Mouse (Mus musculus) stomach, embryonic 14.5 days (tissue): ENCODE data around the gene Tnfrsf8. TPM values are rescaled to one million over a fixed set of nuclear protein-coding genes. Genes with fewer than 3 reads are reported as not detected.

Source experiments
- ATAC-seq: fragments of 200-750 bp; cut with Nextera tagmentation; 2 replicates; pipeline ENCODE4 v1.8.0; 2017; ENCODE audit warnings: low read depth, moderate TSS enrichment; ENCODE audit not compliant: insufficient number of reproducible peaks, insufficient read depth, low FRiP score
- H3K27ac ChIP-seq: fragments of 300-500 bp; sonication (generic); 2 replicates; pipeline ENCODE4 v1.5.1; 2014; ENCODE audit warnings: mild to moderate bottlenecking, low read length, moderate library complexity, mixed read lengths
- H3K27me3 ChIP-seq: fragments of 300-500 bp; sonication (generic); 2 replicates; pipeline ENCODE4 v1.6.1; 2014; ENCODE audit warnings: low read length, control low read depth, mixed read lengths; ENCODE audit not compliant: control insufficient read depth, insufficient read depth
- H3K36me3 ChIP-seq: fragments of 300-500 bp; sonication (generic); 2 replicates; pipeline ENCODE4 v1.6.1; 2014; ENCODE audit warnings: mild to moderate bottlenecking, control low read depth, low read length, moderate library complexity, mixed read lengths; ENCODE audit not compliant: control insufficient read depth, insufficient read depth
- H3K4me1 ChIP-seq: fragments of 300-500 bp; sonication (generic); 2 replicates; pipeline ENCODE4 v1.6.1; 2014; ENCODE audit warnings: low read length, control low read depth, mixed read lengths; ENCODE audit not compliant: control insufficient read depth, insufficient read depth
- H3K4me2 ChIP-seq: fragments of 300-500 bp; sonication (generic); replicated peaks from 2 replicates; pipeline ENCODE4 v1.6.1; 2014; ENCODE audit warnings: low read depth, low read length, control low read depth
- H3K4me3 ChIP-seq: fragments of 300-500 bp; sonication (generic); 2 replicates; pipeline ENCODE4 v1.5.1; 2014; ENCODE audit warnings: low read depth, low read length, control low read depth
- H3K9ac ChIP-seq: fragments of 300-500 bp; sonication (generic); replicated peaks from 2 replicates; pipeline ENCODE4 v1.6.1; 2014; ENCODE audit warnings: low read depth, mild to moderate bottlenecking, control low read depth, low read length, moderate library complexity, mixed read lengths
- H3K9me3 ChIP-seq: fragments of 300-500 bp; sonication (generic); 2 replicates; pipeline ENCODE4 v1.6.1; 2016; ENCODE audit warnings: low read depth, low read length, control low read depth; ENCODE audit not compliant: control insufficient read depth
- WGBS: fragments of 180-500 bp; shearing (Covaris S2); extraction: QIAGEN DNeasy Blood & Tissue Kit; methylation state at CpG from one replicate; pipeline ENCODE4 v1.1.7; 2014; 5-methylcytosine and 5-hydroxymethylcytosine counted together
- polyA plus RNA-seq: library from polyadenylated mRNA; unstranded; fragments of >200 nt; fragmentation: Nextera tagmentation; extraction: Ambion mirVana; gene quantifications from 2 replicates; pipeline ENCODE4 v1.2.1, GENCODE M21; 2014

Tnfrsf8 gene
- polyA plus RNA-seq, 1 experiment from 2014 or later = 0.20 TPM

- Histone ChIP-seq H3K4me2 (no peak overlapping the region), H3K27me3 (no peaks in the 10 kb centered on the region), H3K27ac (no peak overlapping the region), H3K9me3 (no peaks in the 10 kb centered on the region), H3K36me3 (no peaks in the 10 kb centered on the region), H3K4me3 (no peak overlapping the region), H3K4me1 (no peaks in the 10 kb centered on the region), H3K9ac (no peak overlapping the region)
- ATAC-seq = no peak
- 88% methylated on average over 8 of the region's 8 CpGs for WGBS
Measured at GRCm38 (mm10) chr4:145252611-145253010, 62.4 kb downstream of the Tnfrsf8 start.

GRCm38 (mm10) chr4:145251546-145251945 lies 63.4 kb downstream of the Tnfrsf8 start:
- Histone ChIP-seq H3K27me3 (peaks cover 6% of the 10 kb centered on the region; the same call in 1 of the 2 replicates), H3K27ac (no peak overlapping the region), H3K36me3 (no peaks in the 10 kb centered on the region), H3K4me2 (no peak overlapping the region), H3K9me3 (no peaks in the 10 kb centered on the region), H3K4me1 (no peaks in the 10 kb centered on the region), H3K4me3 (no peak overlapping the region), H3K9ac (no peak overlapping the region)
- 93% methylated on average over 4 of the region's 4 CpGs for WGBS
- no peak for ATAC-seq

GRCm38 (mm10) chr4:145250002-145250401 lies 65.0 kb downstream of the Tnfrsf8 start:
- 79% methylated on average over 4 of the region's 4 CpGs for WGBS

GRCm38 (mm10) chr4:145247556-145247955 lies 67.4 kb downstream of the Tnfrsf8 start:
- Histone ChIP-seq H3K4me1 (no peaks in the 10 kb centered on the region), H3K27me3 (peaks cover 13% of the 10 kb centered on the region; the same call in 1 of the 2 replicates), H3K4me3 (no peak overlapping the region), H3K9me3 (no peaks in the 10 kb centered on the region), H3K27ac (no peak overlapping the region), H3K4me2 (no peak overlapping the region), H3K9ac (no peak overlapping the region), H3K36me3 (no peaks in the 10 kb centered on the region)
- no peak for ATAC-seq
- WGBS = 63% methylated on average over 2 of the region's 2 CpGs

More at GRCm38 (mm10) chr4:145250002-145250401, 65.0 kb downstream of the Tnfrsf8 start:
- Histone ChIP-seq H3K27ac (no peak overlapping the region), H3K27me3 (peaks cover 8% of the 10 kb centered on the region; the same call in 1 of the 2 replicates), H3K4me1 (no peaks in the 10 kb centered on the region), H3K36me3 (no peaks in the 10 kb centered on the region), H3K4me2 (no peak overlapping the region), H3K4me3 (no peak overlapping the region), H3K9ac (no peak overlapping the region), H3K9me3 (no peaks in the 10 kb centered on the region)
- ATAC-seq = no peak

GRCm38 (mm10) chr4:145246173-145247011 lies 68.6 kb downstream of the Tnfrsf8 start, which contains the start of gene Tnfrsf1b:
Gene Tnfrsf1b (minus strand): TSS chr4:145246870.
- H3K9ac ChIP-seq = no peak within 1 kb of the TSS; the same call in 1 of the 2 replicates
- H3K4me3 ChIP-seq = peak within 1 kb of the TSS; percentile 38
- H3K27me3 ChIP-seq = peaks cover 13% of the 10 kb centered on the region; the same call in 1 of the 2 replicates
- ATAC-seq = peak; percentile 75
- peak within 1 kb of the TSS; percentile 95 for H3K4me2 ChIP-seq
- H3K27ac ChIP-seq = no peak within 1 kb of the TSS
- no peaks in the 10 kb centered on the region for H3K4me1 ChIP-seq
- no peaks in the 10 kb centered on the region for H3K36me3 ChIP-seq
- H3K9me3 ChIP-seq = no peaks in the 10 kb centered on the region
- WGBS = 2% methylated on average over 46 of the region's 47 CpGs

GRCm38 (mm10) chr4:145245581-145245980 lies 69.4 kb downstream of the Tnfrsf8 start:
- 90% methylated on average over 3 of the region's 3 CpGs for WGBS
- Histone ChIP-seq H3K4me2 (no peak overlapping the region), H3K27me3 (peaks cover 13% of the 10 kb centered on the region; the same call in 1 of the 2 replicates), H3K4me3 (peak overlapping the region; percentile 38; the same call in 1 of the 2 replicates), H3K27ac (no peak overlapping the region), H3K4me1 (no peaks in the 10 kb centered on the region), H3K9me3 (no peaks in the 10 kb centered on the region), H3K36me3 (no peaks in the 10 kb centered on the region), H3K9ac (no peak overlapping the region)
- no peak for ATAC-seq

GRCm38 (mm10) chr4:145244676-145245075 lies 70.3 kb downstream of the Tnfrsf8 start:
- Histone ChIP-seq H3K4me1 (peaks cover 4% of the 10 kb centered on the region; the same call in 1 of the 2 replicates), H3K9me3 (no peaks in the 10 kb centered on the region), H3K27me3 (peaks cover 13% of the 10 kb centered on the region; the same call in 1 of the 2 replicates), H3K4me3 (no peak overlapping the region), H3K4me2 (no peak overlapping the region), H3K27ac (no peak overlapping the region), H3K9ac (no peak overlapping the region), H3K36me3 (no peaks in the 10 kb centered on the region)
- 85% methylated on average over 2 of the region's 2 CpGs for WGBS
- ATAC-seq = no peak

GRCm38 (mm10) chr4:145242719-145243350 lies 72.1 kb downstream of the Tnfrsf8 start:
- Histone ChIP-seq H3K9me3 (no peaks in the 10 kb centered on the region), H3K27me3 (peaks cover 13% of the 10 kb centered on the region; the same call in 1 of the 2 replicates), H3K4me2 (no peak overlapping the region), H3K4me3 (no peak overlapping the region), H3K36me3 (no peaks in the 10 kb centered on the region), H3K27ac (no peak overlapping the region), H3K9ac (no peak overlapping the region), H3K4me1 (peaks cover 10% of the 10 kb centered on the region; the same call in 1 of the 2 replicates)
- WGBS = 62% methylated on average over 1 of the region's 1 CpGs
- no peak for ATAC-seq
